Mouse (Mus musculus): ENCODE data around the gene Coro2b. TPM values are rescaled to one million over a fixed set of nuclear protein-coding genes. Genes with fewer than 3 reads are reported as not detected.

Coro2b gene
- polyA plus RNA-seq, 1 experiment from 2014 or later: 8.8 TPM

DNA sequence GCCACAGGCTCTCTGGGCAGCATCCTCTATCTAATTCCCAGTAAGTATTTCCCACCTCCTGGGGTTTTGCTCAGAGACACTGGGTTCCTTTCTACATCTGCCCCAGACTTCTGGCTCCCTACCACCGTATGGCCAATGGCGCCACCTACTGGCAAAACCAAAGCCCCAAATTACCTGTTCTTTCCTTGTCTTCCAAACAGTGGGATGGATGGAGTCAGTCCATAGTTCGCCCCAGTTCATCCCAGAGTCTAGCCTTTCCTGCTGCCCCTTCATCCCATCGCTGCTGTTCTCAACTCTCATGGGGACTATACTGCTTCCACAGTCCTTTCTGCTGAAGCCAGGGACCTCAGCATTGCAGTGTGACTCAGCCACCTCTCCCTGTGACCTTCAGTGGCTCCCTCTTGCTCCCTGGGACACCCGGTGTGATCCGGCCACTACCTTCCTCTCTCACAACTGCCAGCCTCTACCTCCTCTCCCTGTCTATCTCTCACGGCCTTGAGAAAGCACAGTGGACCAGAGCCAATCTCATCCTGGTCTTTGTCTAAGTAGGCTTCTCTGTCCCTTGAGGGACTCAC lies 16.6 kb upstream of the Coro2b start:
- H3K36me3 ChIP-seq: no peaks in the 10 kb centered on the region
- no peaks in the 10 kb centered on the region for H3K9me3 ChIP-seq
- no peak overlapping the region for H3K4me2 ChIP-seq
- ATAC-seq (ENCODE audit: insufficient number of reproducible peaks, insufficient read depth, low FRiP score, low TSS enrichment, low read depth): no peak
- 34% methylated on average over 7 of the region's 7 CpGs for WGBS
- no peak overlapping the region for H3K27ac ChIP-seq
- H3K4me1 ChIP-seq: no peaks in the 10 kb centered on the region
- no peak overlapping the region for H3K9ac ChIP-seq
- no peak overlapping the region for H3K4me3 ChIP-seq
- H3K27me3 ChIP-seq: no peaks in the 10 kb centered on the region

GRCm38 (mm10) chr9:62551531-62551930 lies 14.7 kb upstream of the Coro2b start:
- Histone ChIP-seq H3K4me2 (no peak overlapping the region), H3K9ac (no peak overlapping the region), H3K36me3 (no peaks in the 10 kb centered on the region), H3K4me1 (no peaks in the 10 kb centered on the region), H3K27ac (no peak overlapping the region), H3K4me3 (no peak overlapping the region), H3K9me3 (no peaks in the 10 kb centered on the region), H3K27me3 (no peaks in the 10 kb centered on the region)
- WGBS: 70% methylated on average over 3 of the region's 3 CpGs
- ATAC-seq (ENCODE audit: insufficient number of reproducible peaks, insufficient read depth, low FRiP score, low TSS enrichment, low read depth): no peak

GRCm38 (mm10) chr9:62550661-62551093 lies 13.8 kb upstream of the Coro2b start:
- 42% methylated on average over 11 of the region's 11 CpGs for WGBS
- no peaks in the 10 kb centered on the region for H3K36me3 ChIP-seq
- H3K27me3 ChIP-seq: no peaks in the 10 kb centered on the region
- H3K9me3 ChIP-seq: no peaks in the 10 kb centered on the region
- H3K4me1 ChIP-seq: no peaks in the 10 kb centered on the region
- H3K9ac ChIP-seq: no peak overlapping the region
- no peak overlapping the region for H3K27ac ChIP-seq
- H3K4me3 ChIP-seq: no peak overlapping the region
- no peak overlapping the region for H3K4me2 ChIP-seq
- ATAC-seq (ENCODE audit: insufficient number of reproducible peaks, insufficient read depth, low FRiP score, low TSS enrichment, low read depth): no peak

GRCm38 (mm10) chr9:62549809-62550208 lies 13.0 kb upstream of the Coro2b start:
- Histone ChIP-seq H3K4me1 (no peaks in the 10 kb centered on the region), H3K9me3 (no peaks in the 10 kb centered on the region), H3K27ac (no peak overlapping the region), H3K4me3 (no peak overlapping the region), H3K36me3 (no peaks in the 10 kb centered on the region), H3K27me3 (no peaks in the 10 kb centered on the region), H3K9ac (no peak overlapping the region), H3K4me2 (no peak overlapping the region)
- WGBS: 2% methylated on average over 8 of the region's 8 CpGs
- no peak for ATAC-seq (ENCODE audit: insufficient number of reproducible peaks, insufficient read depth, low FRiP score, low TSS enrichment, low read depth)

DNA sequence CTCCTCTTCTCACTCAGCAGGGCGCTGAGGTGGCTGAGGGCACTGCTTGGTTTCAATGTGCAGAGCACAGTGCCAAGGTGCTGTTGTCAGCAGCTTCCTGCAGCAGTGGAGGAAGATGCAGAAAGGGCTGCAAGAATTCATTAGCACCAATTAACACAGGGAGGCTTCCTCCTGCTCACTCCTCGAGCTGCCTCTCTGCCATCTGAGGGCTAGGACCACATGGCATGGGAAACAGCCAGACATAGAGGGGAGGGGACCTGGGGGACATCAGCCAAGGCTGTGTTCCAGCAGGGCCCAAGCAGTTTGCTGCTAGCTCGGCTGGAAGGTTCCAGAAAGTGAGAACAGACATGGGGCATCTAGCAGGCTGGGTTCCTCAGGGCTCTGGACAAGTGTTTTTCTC lies 10.6 kb upstream of the Coro2b start:
- Histone ChIP-seq H3K9me3 (no peaks in the 10 kb centered on the region), H3K27ac (no peak overlapping the region), H3K27me3 (no peaks in the 10 kb centered on the region), H3K9ac (no peak overlapping the region), H3K4me2 (no peak overlapping the region), H3K4me3 (no peak overlapping the region), H3K36me3 (no peaks in the 10 kb centered on the region), H3K4me1 (no peaks in the 10 kb centered on the region)
- ATAC-seq (ENCODE audit: insufficient number of reproducible peaks, insufficient read depth, low FRiP score, low TSS enrichment, low read depth): no peak
- 61% methylated on average over 3 of the region's 3 CpGs for WGBS

DNA sequence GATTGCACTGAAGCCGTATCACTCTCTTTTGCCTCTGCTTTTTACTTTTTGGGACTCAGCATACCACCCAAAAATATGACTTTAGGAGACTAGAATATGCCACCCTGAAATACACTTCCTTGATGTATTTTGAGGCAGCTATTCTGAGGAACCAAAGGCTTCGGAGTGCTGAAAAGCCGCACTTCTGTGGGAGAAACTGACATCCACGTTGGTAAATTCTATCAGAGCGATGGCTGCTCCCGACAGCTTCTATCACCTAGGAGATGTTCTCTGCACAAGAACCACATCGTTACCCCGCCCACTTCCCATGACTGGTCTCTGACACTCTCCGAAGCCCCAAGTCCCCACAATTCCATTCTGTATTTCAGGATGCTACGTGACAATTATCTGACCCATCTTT lies 8.0 kb upstream of the Coro2b start:
- Histone ChIP-seq H3K36me3 (no peaks in the 10 kb centered on the region), H3K4me2 (no peak overlapping the region), H3K9me3 (no peaks in the 10 kb centered on the region), H3K4me3 (no peak overlapping the region), H3K9ac (no peak overlapping the region), H3K27me3 (no peaks in the 10 kb centered on the region; the same call in 1 of the 2 replicates), H3K27ac (no peak overlapping the region), H3K4me1 (peaks cover 9% of the 10 kb centered on the region)
- no peak for ATAC-seq (ENCODE audit: insufficient number of reproducible peaks, insufficient read depth, low FRiP score, low TSS enrichment, low read depth)
- 67% methylated on average over 10 of the region's 10 CpGs for WGBS

- Histone ChIP-seq H3K4me2 (no peak overlapping the region), H3K9me3 (no peaks in the 10 kb centered on the region), H3K27ac (no peak overlapping the region), H3K36me3 (no peaks in the 10 kb centered on the region), H3K9ac (no peak overlapping the region), H3K4me1 (peaks cover 9% of the 10 kb centered on the region), H3K27me3 (peaks cover 2% of the 10 kb centered on the region; the same call in 1 of the 2 replicates), H3K4me3 (no peak overlapping the region)
- ATAC-seq (ENCODE audit: insufficient number of reproducible peaks, insufficient read depth, low FRiP score, low TSS enrichment, low read depth): no peak
- 93% methylated on average over 4 of the region's 4 CpGs for WGBS
Observed at GRCm38 (mm10) chr9:62543878-62544277, 7.0 kb upstream of the Coro2b start.

DNA sequence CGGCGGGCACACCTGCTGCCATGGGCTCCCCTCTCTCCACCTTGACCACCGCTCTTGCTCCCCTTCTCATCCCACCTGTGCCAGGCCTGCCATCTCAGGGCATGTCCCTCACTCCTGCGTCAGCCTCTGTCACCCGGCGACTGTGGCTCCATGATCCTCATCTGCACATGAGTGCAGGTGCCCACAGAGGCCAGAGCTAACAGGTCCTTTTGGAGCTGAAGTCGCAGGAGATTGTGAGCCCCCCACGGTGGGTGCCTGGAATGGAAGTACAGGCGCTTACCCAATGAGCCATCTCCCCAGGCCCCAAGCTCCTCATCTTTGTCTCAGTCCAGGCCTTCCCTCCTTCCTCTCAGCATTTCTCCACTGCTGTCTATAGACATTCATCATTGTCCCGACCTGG lies 4.8 kb upstream of the Coro2b start:
- ATAC-seq (ENCODE audit: insufficient number of reproducible peaks, insufficient read depth, low FRiP score, low TSS enrichment, low read depth): no peak
- H3K36me3 ChIP-seq: no peaks in the 10 kb centered on the region
- H3K4me2 ChIP-seq: no peak overlapping the region
- H3K27ac ChIP-seq: no peak overlapping the region
- H3K9me3 ChIP-seq: no peaks in the 10 kb centered on the region
- no peak overlapping the region for H3K9ac ChIP-seq
- H3K27me3 ChIP-seq: peaks cover 10% of the 10 kb centered on the region
- H3K4me1 ChIP-seq: peaks cover 16% of the 10 kb centered on the region
- no peak overlapping the region for H3K4me3 ChIP-seq
- WGBS: 60% methylated on average over 10 of the region's 10 CpGs

GRCm38 (mm10) chr9:62541182-62541581 lies 4.3 kb upstream of the Coro2b start:
- H3K27ac ChIP-seq: no peak overlapping the region
- peaks cover 12% of the 10 kb centered on the region for H3K27me3 ChIP-seq
- no peaks in the 10 kb centered on the region for H3K9me3 ChIP-seq
- WGBS: 43% methylated on average over 8 of the region's 8 CpGs
- peaks cover 19% of the 10 kb centered on the region for H3K4me1 ChIP-seq
- H3K4me2 ChIP-seq: no peak overlapping the region
- H3K4me3 ChIP-seq: no peak overlapping the region
- no peaks in the 10 kb centered on the region for H3K36me3 ChIP-seq
- no peak for ATAC-seq (ENCODE audit: insufficient number of reproducible peaks, insufficient read depth, low FRiP score, low TSS enrichment, low read depth)
- H3K9ac ChIP-seq: no peak overlapping the region

- Histone ChIP-seq H3K36me3 (no peaks in the 10 kb centered on the region), H3K9ac (no peak overlapping the region), H3K4me3 (no peak overlapping the region), H3K4me2 (no peak overlapping the region), H3K27ac (no peak overlapping the region), H3K9me3 (no peaks in the 10 kb centered on the region), H3K27me3 (peaks cover 14% of the 10 kb centered on the region), H3K4me1 (peaks cover 23% of the 10 kb centered on the region)
- no peak for ATAC-seq (ENCODE audit: insufficient number of reproducible peaks, insufficient read depth, low FRiP score, low TSS enrichment, low read depth)
- 35% methylated on average over 10 of the region's 10 CpGs for WGBS
Observed at GRCm38 (mm10) chr9:62540736-62541135, 3.9 kb upstream of the Coro2b start.

DNA sequence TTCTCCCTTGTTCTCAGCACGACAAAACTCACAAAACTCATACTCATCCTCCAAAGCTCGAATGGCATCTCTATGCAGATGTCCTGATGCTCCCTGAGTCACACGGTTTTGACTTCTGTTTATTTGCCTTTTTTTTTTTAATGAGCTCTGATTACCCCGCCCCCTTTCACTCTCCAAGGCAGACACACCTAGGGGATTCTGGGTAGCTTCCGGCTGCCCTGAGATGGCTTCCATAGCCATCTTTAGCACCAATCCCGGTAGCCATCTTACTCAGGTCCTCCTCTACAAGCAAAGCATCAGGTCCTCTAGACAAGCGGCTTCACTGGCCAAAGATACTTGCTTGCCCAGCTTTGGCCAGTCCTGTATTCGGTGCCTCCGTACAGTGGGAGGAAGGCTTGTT lies 3.3 kb upstream of the Coro2b start:
- Histone ChIP-seq H3K36me3 (no peaks in the 10 kb centered on the region), H3K9me3 (no peaks in the 10 kb centered on the region), H3K9ac (no peak overlapping the region), H3K4me3 (no peak overlapping the region), H3K27me3 (peaks cover 18% of the 10 kb centered on the region), H3K4me2 (no peak overlapping the region), H3K27ac (no peak overlapping the region), H3K4me1 (peaks cover 29% of the 10 kb centered on the region)
- no peak for ATAC-seq (ENCODE audit: insufficient number of reproducible peaks, insufficient read depth, low FRiP score, low TSS enrichment, low read depth)
- 77% methylated on average over 9 of the region's 9 CpGs for WGBS

GRCm38 (mm10) chr9:62539251-62539711 lies 2.4 kb upstream of the Coro2b start:
- Histone ChIP-seq H3K4me1 (peaks cover 31% of the 10 kb centered on the region), H3K4me2 (no peak overlapping the region), H3K36me3 (no peaks in the 10 kb centered on the region), H3K9me3 (no peaks in the 10 kb centered on the region), H3K27me3 (peaks cover 20% of the 10 kb centered on the region), H3K4me3 (no peak overlapping the region), H3K9ac (no peak overlapping the region), H3K27ac (no peak overlapping the region)
- 79% methylated on average over 9 of the region's 9 CpGs for WGBS
- ATAC-seq (ENCODE audit: insufficient number of reproducible peaks, insufficient read depth, low FRiP score, low TSS enrichment, low read depth): no peak

All from embryonic facial prominence, embryonic 13.5 days (tissue).